Mouse (Mus musculus) intestine, embryonic 16.5 days (tissue): ENCODE measurements around the gene Utp4. TPM values are rescaled to one million over a fixed set of nuclear protein-coding genes. Genes with fewer than 3 reads are reported as not detected.

ENCODE experiments used
- ATAC-seq: fragments of 200-750 bp; cut with Nextera tagmentation; 2 replicates; pipeline ENCODE4 v1.8.0; 2017; ENCODE audit warnings: moderate TSS enrichment, moderate library complexity
- H3K27ac ChIP-seq: fragments of 300-500 bp; sonication (generic); 2 replicates; pipeline ENCODE4 v1.5.1; 2014; ENCODE audit warnings: mild to moderate bottlenecking, low read length
- H3K27me3 ChIP-seq: fragments of 300-500 bp; sonication (generic); replicated peaks from 2 replicates; pipeline ENCODE4 v1.6.1; 2014; ENCODE audit warnings: low read length, control low read depth, mixed read lengths; ENCODE audit not compliant: control insufficient read depth, insufficient read depth
- H3K36me3 ChIP-seq: fragments of 300-500 bp; sonication (generic); 2 replicates; pipeline ENCODE4 v1.6.1; 2014; ENCODE audit warnings: low read length, control low read depth; ENCODE audit not compliant: control insufficient read depth, insufficient read depth
- H3K4me1 ChIP-seq: fragments of 300-500 bp; sonication (generic); 2 replicates; pipeline ENCODE4 v1.6.1; 2014; ENCODE audit warnings: low read length, control low read depth, mixed read lengths; ENCODE audit not compliant: control insufficient read depth, insufficient read depth
- H3K4me2 ChIP-seq: fragments of 300-500 bp; sonication (generic); 2 replicates; pipeline ENCODE4 v1.6.1; 2014; ENCODE audit warnings: low read depth, low read length, control low read depth
- H3K4me3 ChIP-seq: fragments of 300-500 bp; sonication (generic); 2 replicates; pipeline ENCODE4 v1.5.1; 2014; ENCODE audit warnings: mild to moderate bottlenecking, low read length
- H3K9ac ChIP-seq: fragments of 300-500 bp; sonication (generic); 2 replicates; pipeline ENCODE4 v1.6.1; 2014; ENCODE audit warnings: low read depth, low read length
- H3K9me3 ChIP-seq: fragments of 300-500 bp; sonication (generic); 2 replicates; pipeline ENCODE4 v1.6.1; 2016; ENCODE audit warnings: low read length, control low read depth; ENCODE audit not compliant: control insufficient read depth
- WGBS: fragments of 180-500 bp; shearing (Covaris S2); extraction: QIAGEN DNeasy Blood & Tissue Kit; methylation state at CpG from one replicate; pipeline ENCODE4 v1.1.7; 2014; 5-methylcytosine and 5-hydroxymethylcytosine counted together
- polyA plus RNA-seq: library from polyadenylated mRNA; unstranded; fragments of >200 nt; fragmentation: Nextera tagmentation; extraction: Ambion mirVana; gene quantifications from 2 replicates; pipeline ENCODE4 v1.2.1, GENCODE M21; 2015

Gene Utp4
- polyA plus RNA-seq, 1 experiment from 2014 or later = 66.6 TPM

DNA sequence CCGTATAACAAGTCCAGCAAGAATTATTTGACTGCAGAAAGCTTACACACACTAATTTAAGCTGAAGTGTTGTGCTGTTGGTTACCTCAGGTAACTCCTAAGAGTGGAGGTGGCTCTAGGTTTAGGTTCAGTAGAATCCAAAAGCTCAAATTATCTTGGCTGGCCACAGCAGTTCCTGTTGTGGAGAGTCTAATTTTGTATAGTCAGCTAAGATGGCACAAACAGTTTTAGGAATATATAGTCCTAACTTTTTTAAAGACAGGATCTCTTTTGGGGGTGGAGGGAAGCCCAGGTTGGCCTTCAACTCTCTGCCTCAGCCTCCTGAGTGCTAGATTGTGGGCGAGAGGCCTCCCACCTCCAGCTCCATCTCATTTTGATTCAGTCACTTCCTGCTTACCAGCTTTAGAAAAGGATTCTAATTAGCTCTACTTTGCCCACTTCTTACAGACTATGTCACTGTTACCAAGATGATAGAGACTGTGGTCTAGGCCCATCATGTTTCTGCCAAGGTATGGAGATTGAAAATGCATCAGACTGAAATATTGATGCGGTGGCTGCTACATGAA is 55.3 kb downstream of the Utp4 start:
- Histone ChIP-seq H3K4me1 (peaks cover 7% of the 10 kb centered on the region), H3K9ac (no peak overlapping the region), H3K36me3 (no peaks in the 10 kb centered on the region), H3K4me3 (no peak overlapping the region), H3K27ac (no peak overlapping the region), H3K27me3 (no peaks in the 10 kb centered on the region), H3K4me2 (no peak overlapping the region), H3K9me3 (no peaks in the 10 kb centered on the region)
- 91% methylated on average over 3 of the region's 3 CpGs for WGBS
- no peak for ATAC-seq

DNA sequence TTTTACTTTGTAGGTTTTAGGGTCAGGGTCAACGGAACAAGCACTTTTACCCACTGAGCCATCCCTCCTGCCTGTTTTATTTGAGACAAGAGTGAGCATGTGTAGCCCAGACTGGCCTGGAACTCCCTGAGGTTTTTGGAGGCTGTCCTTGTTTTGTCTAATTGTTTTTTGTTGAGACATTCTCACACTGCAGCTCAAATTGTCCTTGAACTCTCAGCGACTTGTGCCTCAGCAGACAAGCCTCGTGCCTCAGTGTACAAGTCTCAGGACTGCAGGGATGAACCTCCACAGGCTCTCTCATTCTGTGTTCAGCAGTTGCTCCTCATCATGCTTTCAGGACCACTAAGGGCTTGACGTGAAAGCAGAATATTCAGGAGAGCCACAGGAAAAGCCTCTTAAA is 58.3 kb downstream of the Utp4 start:
- Histone ChIP-seq H3K36me3 (no peaks in the 10 kb centered on the region), H3K4me2 (no peak overlapping the region), H3K4me1 (peaks cover 7% of the 10 kb centered on the region), H3K27ac (no peak overlapping the region), H3K4me3 (no peak overlapping the region), H3K27me3 (no peaks in the 10 kb centered on the region), H3K9me3 (no peaks in the 10 kb centered on the region), H3K9ac (no peak overlapping the region)
- ATAC-seq = no peak
- WGBS = 57% methylated on average over 4 of the region's 4 CpGs

DNA sequence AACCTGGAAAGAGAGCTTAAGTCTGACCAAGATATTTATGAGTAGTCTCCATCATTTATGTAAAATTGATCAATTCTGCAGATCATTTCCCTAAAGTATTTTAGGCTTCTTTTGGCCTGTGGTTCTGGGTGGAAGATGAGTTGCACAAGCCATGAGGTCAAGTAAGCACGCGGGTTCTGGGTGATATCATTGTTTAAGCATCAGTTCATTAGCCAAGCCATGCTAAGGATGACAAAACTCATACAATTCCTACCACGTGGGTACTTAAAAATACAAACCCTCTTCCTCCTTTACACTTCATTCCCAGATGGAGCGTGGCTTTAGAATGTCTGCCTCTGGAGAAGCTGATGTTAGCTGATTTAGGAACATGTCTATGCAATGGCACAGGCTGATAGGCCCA is 60.1 kb downstream of the Utp4 start:
- ATAC-seq = no peak
- H3K4me1 ChIP-seq = peaks cover 7% of the 10 kb centered on the region
- WGBS = 71% methylated on average over 4 of the region's 4 CpGs

DNA sequence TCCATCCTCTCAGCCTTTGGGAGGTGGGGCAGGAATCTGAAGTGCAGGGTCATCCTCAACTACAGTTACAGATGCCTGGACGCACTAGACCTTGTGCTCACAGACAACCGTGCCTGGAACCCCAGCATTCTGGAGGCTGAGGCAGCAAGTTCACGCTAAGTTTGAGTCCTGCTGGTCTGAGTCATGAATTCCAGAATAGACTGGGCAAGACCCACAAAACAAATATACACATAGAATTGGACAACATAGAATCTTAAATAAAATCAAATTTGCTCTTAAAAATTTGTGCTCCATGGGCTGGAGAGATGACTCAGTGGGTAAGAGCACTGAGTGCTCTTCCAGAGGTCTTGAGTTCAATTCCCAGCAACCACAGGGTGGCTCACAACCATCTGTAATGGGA is 63.6 kb downstream of the Utp4 start:
- ATAC-seq = no peak
- Histone ChIP-seq H3K4me3 (no peak overlapping the region), H3K4me2 (no peak overlapping the region), H3K27ac (no peak overlapping the region), H3K4me1 (peaks cover 4% of the 10 kb centered on the region; the same call in 1 of the 2 replicates), H3K27me3 (no peaks in the 10 kb centered on the region), H3K36me3 (no peaks in the 10 kb centered on the region), H3K9ac (no peak overlapping the region), H3K9me3 (no peaks in the 10 kb centered on the region)
- WGBS = 85% methylated on average over 3 of the region's 3 CpGs

More for the DNA sequence above, 60.1 kb downstream of the Utp4 start:
- H3K27me3 ChIP-seq = no peaks in the 10 kb centered on the region
- no peaks in the 10 kb centered on the region for H3K9me3 ChIP-seq
- no peak overlapping the region for H3K4me2 ChIP-seq
- no peaks in the 10 kb centered on the region for H3K36me3 ChIP-seq
- H3K9ac ChIP-seq = no peak overlapping the region
- H3K27ac ChIP-seq = no peak overlapping the region
- no peak overlapping the region for H3K4me3 ChIP-seq

DNA sequence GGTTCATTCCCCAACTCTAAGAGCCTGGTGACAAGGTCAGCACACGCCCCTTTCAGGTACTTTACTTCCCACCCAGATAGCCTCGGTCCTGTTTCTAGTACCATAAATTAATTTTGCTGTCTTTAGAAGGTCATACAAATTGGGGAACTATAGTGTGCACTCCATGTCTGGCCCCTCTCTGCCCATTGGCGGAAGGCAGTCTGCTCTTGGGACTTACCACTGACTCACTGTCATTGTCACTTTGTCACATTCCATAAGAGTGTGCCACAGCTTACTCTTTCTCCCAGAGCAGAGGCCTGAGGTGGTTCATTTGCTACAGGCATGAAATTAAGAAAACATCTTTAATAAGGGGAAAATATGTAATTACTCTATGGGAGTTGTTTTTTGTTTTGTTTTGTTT is 64.8 kb downstream of the Utp4 start:
- H3K9ac ChIP-seq = no peak overlapping the region
- H3K27me3 ChIP-seq = no peaks in the 10 kb centered on the region
- H3K9me3 ChIP-seq = no peaks in the 10 kb centered on the region
- peaks cover under 1% of the 10 kb centered on the region; the same call in 1 of the 2 replicates for H3K4me1 ChIP-seq
- WGBS = 72% methylated on average over 3 of the region's 3 CpGs
- H3K4me2 ChIP-seq = no peak overlapping the region
- H3K27ac ChIP-seq = no peak overlapping the region
- no peaks in the 10 kb centered on the region for H3K36me3 ChIP-seq
- no peak for ATAC-seq
- no peak overlapping the region for H3K4me3 ChIP-seq

DNA sequence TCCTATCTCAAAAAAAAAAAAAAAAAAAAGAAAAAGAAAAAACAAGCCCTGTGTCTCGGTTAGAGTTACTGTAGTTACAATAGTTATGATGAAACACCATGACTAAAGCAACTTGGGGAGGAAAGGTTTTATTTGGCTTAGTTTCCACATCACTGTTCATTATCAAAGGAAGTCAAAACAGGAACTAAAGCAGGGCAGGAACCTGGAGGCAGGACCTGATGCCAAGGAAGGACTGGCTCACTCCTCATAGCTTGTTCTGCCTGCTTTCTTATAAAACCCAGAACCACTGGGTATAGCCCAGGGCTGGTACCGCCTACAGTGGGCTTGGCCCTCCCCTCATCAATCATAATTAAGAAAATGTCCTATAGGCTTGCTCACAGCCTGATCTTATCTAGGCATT is 66.2 kb downstream of the Utp4 start:
- no peaks in the 10 kb centered on the region for H3K27me3 ChIP-seq
- no peak overlapping the region for H3K27ac ChIP-seq
- H3K4me1 ChIP-seq = no peaks in the 10 kb centered on the region
- no peaks in the 10 kb centered on the region for H3K36me3 ChIP-seq
- no peak overlapping the region for H3K4me3 ChIP-seq
- WGBS = 78% methylated on average over 2 of the region's 2 CpGs
- H3K9ac ChIP-seq = no peak overlapping the region
- no peaks in the 10 kb centered on the region for H3K9me3 ChIP-seq
- H3K4me2 ChIP-seq = no peak overlapping the region
- ATAC-seq = no peak

DNA sequence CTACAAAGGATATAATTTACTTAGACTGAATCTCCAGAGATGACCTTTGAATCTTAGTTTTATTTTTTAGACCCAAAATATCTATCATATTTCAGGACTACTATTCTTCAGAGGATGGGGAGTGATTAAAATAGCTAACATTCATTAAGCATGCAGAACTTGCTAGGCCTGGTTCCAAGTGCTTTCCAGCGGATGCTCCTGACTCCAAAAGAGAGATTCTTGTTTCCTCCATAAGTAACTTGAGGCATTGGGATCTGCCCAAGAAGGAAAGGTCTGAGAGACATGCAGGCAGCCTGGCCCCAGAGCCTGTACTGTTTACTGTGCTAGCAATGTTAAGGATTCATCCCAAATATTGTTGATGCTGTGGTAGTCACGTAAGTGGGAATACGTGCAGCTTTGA is 68.9 kb downstream of the Utp4 start:
- H3K4me2 ChIP-seq = no peak overlapping the region
- H3K4me1 ChIP-seq = no peaks in the 10 kb centered on the region
- 67% methylated on average over 3 of the region's 3 CpGs for WGBS
- no peak overlapping the region for H3K4me3 ChIP-seq
- H3K36me3 ChIP-seq = no peaks in the 10 kb centered on the region
- H3K9ac ChIP-seq = no peak overlapping the region
- no peaks in the 10 kb centered on the region for H3K9me3 ChIP-seq
- ATAC-seq = no peak
- no peaks in the 10 kb centered on the region for H3K27me3 ChIP-seq
- no peak overlapping the region for H3K27ac ChIP-seq

DNA sequence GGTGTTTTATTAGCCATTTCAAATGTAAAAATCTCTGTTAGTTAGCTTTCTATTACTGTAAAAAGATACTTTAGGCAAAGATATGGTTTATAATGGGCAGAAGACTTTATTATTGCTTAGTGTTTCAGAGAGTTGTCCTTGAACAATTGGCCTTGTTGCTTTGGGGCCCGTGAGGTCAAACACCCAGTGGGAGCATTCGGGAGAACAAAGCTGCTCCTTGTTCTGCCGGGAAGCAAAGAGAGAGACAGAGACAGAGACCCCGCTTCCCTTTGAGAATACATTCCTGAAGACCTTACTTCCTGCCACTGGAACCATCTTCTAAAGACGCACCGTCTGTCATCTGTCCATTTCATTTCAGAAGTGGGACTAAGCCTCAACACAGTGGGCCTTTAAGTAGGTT is 69.9 kb downstream of the Utp4 start:
- ATAC-seq = no peak
- no peaks in the 10 kb centered on the region for H3K36me3 ChIP-seq

DNA sequence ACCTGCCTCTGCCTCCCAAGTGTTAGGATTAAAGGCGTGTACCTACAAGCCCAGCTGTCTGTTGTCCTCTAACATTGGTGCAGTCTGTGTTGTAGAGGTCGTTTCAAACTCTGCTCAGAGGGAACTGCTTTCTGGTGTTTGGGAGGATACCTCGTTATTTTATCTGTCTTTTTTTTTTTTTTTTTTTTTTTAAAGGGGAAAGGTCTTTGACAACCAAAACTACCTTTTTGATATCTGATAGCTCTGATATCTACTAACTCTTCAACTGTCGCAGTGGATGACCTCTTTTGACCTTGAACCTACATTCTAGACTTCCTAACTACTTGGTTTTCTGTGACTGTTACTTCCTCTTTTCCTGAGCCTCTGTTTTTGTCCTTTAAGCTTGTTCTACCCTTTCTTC is 71.1 kb downstream of the Utp4 start:
- Histone ChIP-seq H3K27ac (no peak overlapping the region), H3K27me3 (no peaks in the 10 kb centered on the region), H3K9me3 (no peaks in the 10 kb centered on the region), H3K9ac (no peak overlapping the region), H3K4me1 (no peaks in the 10 kb centered on the region), H3K36me3 (no peaks in the 10 kb centered on the region), H3K4me2 (no peak overlapping the region), H3K4me3 (no peak overlapping the region)
- WGBS = 64% methylated on average over 4 of the region's 4 CpGs
- ATAC-seq = no peak

More for the DNA sequence above, 69.9 kb downstream of the Utp4 start:
- Histone ChIP-seq H3K4me3 (no peak overlapping the region), H3K27ac (no peak overlapping the region), H3K9ac (no peak overlapping the region), H3K9me3 (no peaks in the 10 kb centered on the region), H3K4me1 (no peaks in the 10 kb centered on the region), H3K27me3 (no peaks in the 10 kb centered on the region), H3K4me2 (no peak overlapping the region)
- 66% methylated on average over 6 of the region's 6 CpGs for WGBS

DNA sequence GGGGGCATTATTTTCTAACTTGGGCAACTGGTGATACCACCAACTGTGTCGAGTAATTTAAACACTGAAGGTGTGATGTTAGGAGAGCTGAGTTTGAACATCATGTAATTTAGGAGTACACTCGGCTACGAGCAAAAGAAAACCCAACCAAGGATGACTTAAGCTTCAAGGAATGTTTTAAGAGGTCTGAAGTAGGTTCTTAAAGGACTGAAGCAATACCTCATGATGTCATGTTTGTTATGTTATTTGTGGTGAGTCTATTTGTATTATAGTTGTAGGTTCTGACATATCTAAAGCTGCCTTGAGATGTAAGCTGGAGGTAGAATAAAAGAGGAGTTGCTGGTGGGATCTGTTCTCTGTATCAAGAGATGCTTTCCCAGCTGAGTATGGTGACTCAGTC is 76.5 kb downstream of the Utp4 start:
- 67% methylated on average over 3 of the region's 3 CpGs for WGBS
- no peaks in the 10 kb centered on the region for H3K27me3 ChIP-seq
- H3K27ac ChIP-seq = no peak overlapping the region
- no peak for ATAC-seq
- no peaks in the 10 kb centered on the region for H3K9me3 ChIP-seq
- H3K4me2 ChIP-seq = no peak overlapping the region
- no peak overlapping the region for H3K9ac ChIP-seq
- no peak overlapping the region for H3K4me3 ChIP-seq
- H3K36me3 ChIP-seq = no peaks in the 10 kb centered on the region
- peaks cover 3% of the 10 kb centered on the region; the same call in 1 of the 2 replicates for H3K4me1 ChIP-seq
